Mouse (Mus musculus): ENCODE measurements around the gene Lypd3.

DNA sequence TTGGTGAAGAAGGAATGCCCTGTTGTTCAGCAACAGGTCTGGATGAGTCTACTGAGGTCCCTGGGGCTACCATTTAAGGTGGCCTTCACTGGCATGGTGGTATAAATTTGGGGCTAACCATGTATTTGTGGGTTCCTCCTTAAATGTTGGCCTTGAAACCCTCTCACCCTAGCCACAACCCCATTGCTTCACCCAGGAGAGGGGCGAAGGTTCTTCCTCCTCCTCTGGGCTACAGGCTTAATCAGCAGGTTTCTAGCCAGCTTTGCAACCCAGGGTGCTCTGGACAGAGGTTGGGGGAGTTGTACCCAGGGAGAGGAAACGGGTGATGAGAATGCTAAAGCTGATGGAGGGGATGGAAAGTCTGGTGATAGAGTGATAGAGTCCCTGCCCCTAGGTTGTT lies 40.9 kb upstream of the Lypd3 start:
- no peak for TF ChIP-seq TCF12 (IDR thresholded peaks at IDR 0.05; ENCODE audit: low read depth, low read length)
- TF ChIP-seq CTCF (IDR thresholded peaks at IDR 0.05 in 2 of 3, conservative IDR thresholded peaks at IDR 0.05 in 1 of 3; ENCODE audit: control insufficient read depth in 1 of 3, insufficient read depth in 1 of 3, low read depth in 2 of 3, low read length in 3 of 3, poor library complexity in 1 of 3, severe bottlenecking in 1 of 3) = no peak
- TF ChIP-seq EP300 (IDR thresholded peaks at IDR 0.05; ENCODE audit: low read depth in 1 of 2, low read length in 2 of 2) = no peak
- no peak for TF ChIP-seq NRF1 (IDR thresholded peaks at IDR 0.05; ENCODE audit: insufficient read depth, low read depth, low read length, poor library complexity, severe bottlenecking)
- TF ChIP-seq ZKSCAN1 (IDR thresholded peaks at IDR 0.05; ENCODE audit: low read depth, low read length) = no peak
- TF ChIP-seq TAL1 (IDR thresholded peaks at IDR 0.05; ENCODE audit: low read length) = no peak
- TF ChIP-seq UBTF (IDR thresholded peaks at IDR 0.05; ENCODE audit: borderline replicate concordance, insufficient read depth, low read depth, low read length) = no peak
- no peak for TF ChIP-seq MYB (IDR thresholded peaks at IDR 0.05; ENCODE audit: low read depth, low read length)
- no peak for TF ChIP-seq JUND (IDR thresholded peaks at IDR 0.05; ENCODE audit: low read depth, low read length)

Measured in MEL (cell line).